Mouse (Mus musculus) neural tube, embryonic 11.5 days (tissue): ENCODE data around the gene Hnrnpll. TPM values are rescaled to one million over a fixed set of nuclear protein-coding genes. Genes with fewer than 3 reads are reported as not detected.

ENCODE experiments used
- ATAC-seq: fragments of 200-750 bp; cut with Nextera tagmentation; 2 replicates; pipeline ENCODE4 v1.8.0; 2017; ENCODE audit warnings: moderate number of reproducible peaks, mild to moderate bottlenecking, moderate TSS enrichment, moderate library complexity; ENCODE audit not compliant: insufficient read depth, low FRiP score, low TSS enrichment
- DNase-seq: peaks from one replicate; pipeline ENCODE4 v3.0.0-alpha.2; 2015; ENCODE audit warnings: low spot score
- H3K27ac ChIP-seq: fragments of 300-500 bp; sonication (generic); 2 replicates; pipeline ENCODE4 v1.5.1; 2014; ENCODE audit warnings: low read depth, mild to moderate bottlenecking, low read length
- H3K27me3 ChIP-seq: fragments of 300-500 bp; sonication (generic); 2 replicates; pipeline ENCODE4 v1.6.1; 2014; ENCODE audit warnings: mild to moderate bottlenecking, low read length, mixed read lengths; ENCODE audit not compliant: control insufficient read depth, insufficient read depth
- H3K36me3 ChIP-seq: fragments of 300-500 bp; sonication (generic); 2 replicates; pipeline ENCODE4 v1.6.1; 2014; ENCODE audit warnings: mild to moderate bottlenecking, low read length, moderate library complexity, mixed read lengths; ENCODE audit not compliant: control insufficient read depth, insufficient read depth
- H3K4me1 ChIP-seq: fragments of 300-500 bp; sonication (generic); 2 replicates; pipeline ENCODE4 v1.6.1; 2014; ENCODE audit warnings: low read length, mixed read lengths; ENCODE audit not compliant: control insufficient read depth, insufficient read depth
- H3K4me2 ChIP-seq: fragments of 300-500 bp; sonication (generic); 2 replicates; pipeline ENCODE4 v1.6.1; 2014; ENCODE audit warnings: low read depth, mild to moderate bottlenecking, moderate library complexity
- H3K4me3 ChIP-seq: fragments of 300-500 bp; sonication (generic); 2 replicates; pipeline ENCODE4 v1.5.1; 2014; ENCODE audit warnings: low read depth, low read length
- H3K9ac ChIP-seq: fragments of 300-500 bp; sonication (generic); 2 replicates; pipeline ENCODE4 v1.6.1; 2014; ENCODE audit warnings: mild to moderate bottlenecking, low read length
- H3K9me3 ChIP-seq: fragments of 300-500 bp; sonication (generic); 2 replicates; pipeline ENCODE4 v1.6.1; 2016; ENCODE audit warnings: low read length; ENCODE audit not compliant: control insufficient read depth
- WGBS: fragments of 180-500 bp; shearing (Covaris S2); extraction: QIAGEN DNeasy Blood & Tissue Kit; methylation state at CpG from one replicate; pipeline ENCODE4 v1.1.7; 2014; 5-methylcytosine and 5-hydroxymethylcytosine counted together
- polyA plus RNA-seq: library from polyadenylated mRNA; unstranded; fragments of >200 nt; fragmentation: Nextera tagmentation; extraction: Ambion mirVana; gene quantifications from 2 replicates; pipeline ENCODE4 v1.2.1, GENCODE M21; 2014

Hnrnpll gene
- polyA plus RNA-seq, 1 experiment from 2014 or later = 117 TPM

DNA sequence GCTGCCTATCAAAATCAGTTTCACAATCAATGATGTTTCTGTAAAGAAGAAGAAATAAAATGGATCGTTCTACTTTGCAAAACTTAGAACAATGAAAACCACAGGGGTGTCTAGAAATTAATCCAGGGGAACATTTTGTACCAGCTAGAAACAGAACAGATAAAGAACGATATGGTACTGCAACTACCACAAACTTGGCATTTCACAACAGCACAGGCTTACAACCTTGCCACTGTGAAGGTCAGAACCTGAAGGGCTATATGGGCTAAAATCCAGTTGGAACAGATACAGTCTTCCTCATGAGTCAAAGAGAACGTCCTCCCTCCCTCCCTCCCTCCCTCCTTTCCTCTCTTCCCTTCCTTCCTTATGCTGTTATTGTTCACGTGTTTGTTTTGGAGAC is 28.4 kb upstream of the Hnrnpll start:
- no peaks in the 10 kb centered on the region for H3K9me3 ChIP-seq
- no peak for DNase-seq
- no peaks in the 10 kb centered on the region for H3K4me1 ChIP-seq
- H3K36me3 ChIP-seq = no peaks in the 10 kb centered on the region
- H3K27me3 ChIP-seq = no peaks in the 10 kb centered on the region
- H3K4me2 ChIP-seq = no peak overlapping the region
- 84% methylated on average over 4 of the region's 4 CpGs for WGBS
- H3K4me3 ChIP-seq = no peak overlapping the region
- H3K9ac ChIP-seq = no peak overlapping the region
- no peak overlapping the region for H3K27ac ChIP-seq
- ATAC-seq = no peak

DNA sequence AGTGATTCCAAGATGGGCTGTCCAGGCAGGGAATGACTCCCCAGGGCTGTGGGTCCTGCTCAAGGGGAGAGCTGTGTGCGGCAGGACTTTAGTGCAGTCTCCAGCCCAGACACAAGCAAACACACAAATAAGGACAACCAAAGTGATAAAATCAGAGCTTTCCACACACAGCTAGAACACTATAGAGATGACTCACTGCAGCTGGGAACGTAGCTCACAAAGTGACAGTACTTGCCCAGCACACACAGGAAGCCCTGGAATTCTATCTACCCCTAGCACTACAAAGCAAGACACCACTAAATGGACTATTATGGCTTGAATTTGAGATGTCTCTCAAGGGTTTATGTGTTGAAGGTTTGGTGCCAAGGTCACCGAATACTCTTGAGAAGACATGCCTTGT is 26.0 kb upstream of the Hnrnpll start:
- no peaks in the 10 kb centered on the region for H3K9me3 ChIP-seq

DNA sequence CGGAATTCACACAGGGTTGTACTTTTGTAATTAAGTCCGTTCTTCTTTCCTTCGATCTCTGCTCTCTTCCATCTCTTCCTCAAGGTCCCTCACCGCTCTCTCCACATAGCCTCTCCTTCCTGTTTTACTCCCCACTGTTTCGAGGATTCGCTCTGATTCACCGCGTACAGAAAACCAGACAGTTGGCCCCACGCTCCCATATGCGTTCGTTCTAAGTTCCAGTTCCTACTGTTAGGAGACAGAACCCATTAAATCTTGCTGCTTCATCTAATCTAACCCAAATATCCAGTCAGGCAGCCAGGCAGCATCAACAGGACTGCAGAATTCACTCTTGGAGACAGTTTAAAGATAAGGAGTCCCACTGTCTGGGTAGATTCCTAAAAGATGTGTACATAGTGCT is 24.5 kb upstream of the Hnrnpll start:
- H3K36me3 ChIP-seq = no peaks in the 10 kb centered on the region
- no peaks in the 10 kb centered on the region for H3K27me3 ChIP-seq
- 93% methylated on average over 11 of the region's 11 CpGs for WGBS
- no peaks in the 10 kb centered on the region for H3K9me3 ChIP-seq
- no peak overlapping the region for H3K9ac ChIP-seq
- no peaks in the 10 kb centered on the region for H3K4me1 ChIP-seq
- DNase-seq (no peak), ATAC-seq (no peak)
- no peak overlapping the region for H3K4me2 ChIP-seq
- H3K4me3 ChIP-seq = no peak overlapping the region
- H3K27ac ChIP-seq = no peak overlapping the region

More for the DNA sequence above, 26.0 kb upstream of the Hnrnpll start:
- Histone ChIP-seq H3K4me1 (no peaks in the 10 kb centered on the region), H3K36me3 (no peaks in the 10 kb centered on the region), H3K9ac (no peak overlapping the region), H3K27me3 (no peaks in the 10 kb centered on the region), H3K27ac (no peak overlapping the region), H3K4me3 (no peak overlapping the region), H3K4me2 (no peak overlapping the region)
- ATAC-seq = no peak
- WGBS = 88% methylated on average over 3 of the region's 3 CpGs
- no peak for DNase-seq

DNA sequence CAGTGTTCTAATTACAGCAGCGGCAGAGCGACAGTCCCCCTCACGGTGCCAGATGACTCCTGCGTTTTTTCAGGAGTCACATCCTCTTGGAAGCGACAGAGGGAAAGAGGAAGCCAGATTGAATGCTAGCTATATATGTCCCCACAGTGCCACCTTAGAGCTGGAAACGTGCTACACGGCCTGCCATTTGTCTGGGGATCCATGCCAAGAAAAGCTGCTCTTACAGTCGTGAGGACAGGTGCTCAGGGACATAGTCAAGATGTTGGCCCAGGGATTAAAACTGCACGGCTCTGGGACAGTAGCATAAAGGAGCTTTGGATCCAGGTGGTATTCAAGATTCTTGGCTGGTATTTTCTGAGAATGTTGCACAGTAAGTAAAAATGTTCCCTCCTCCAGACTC is 22.3 kb upstream of the Hnrnpll start:
- Histone ChIP-seq H3K4me2 (no peak overlapping the region), H3K4me3 (no peak overlapping the region), H3K4me1 (no peaks in the 10 kb centered on the region), H3K27me3 (no peaks in the 10 kb centered on the region), H3K9me3 (no peaks in the 10 kb centered on the region), H3K9ac (no peak overlapping the region), H3K27ac (no peak overlapping the region), H3K36me3 (no peaks in the 10 kb centered on the region)
- WGBS = 86% methylated on average over 9 of the region's 9 CpGs
- ATAC-seq (no peak), DNase-seq (no peak)

DNA sequence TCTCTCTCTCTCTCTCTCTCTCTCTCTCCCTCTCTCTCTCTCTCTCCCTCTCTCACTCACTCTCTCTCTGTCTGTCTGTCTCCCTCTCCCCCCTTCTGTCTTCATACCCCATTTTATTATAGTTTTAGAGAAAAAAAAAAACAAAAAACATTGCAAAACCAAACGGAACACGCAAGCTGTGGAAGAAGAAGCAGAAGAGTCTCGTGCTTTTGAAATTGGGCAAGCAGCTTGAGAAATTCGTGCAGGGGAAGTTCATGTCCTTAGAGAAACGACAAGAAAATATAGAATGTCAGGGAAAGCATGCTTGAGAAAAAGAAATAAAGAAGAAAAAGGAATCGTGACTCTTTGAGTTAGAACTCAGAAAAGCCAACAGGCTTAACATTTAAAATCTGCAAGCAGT is 21.1 kb upstream of the Hnrnpll start:
- ATAC-seq (no peak), DNase-seq (no peak)
- Histone ChIP-seq H3K27me3 (no peaks in the 10 kb centered on the region), H3K27ac (no peak overlapping the region), H3K9me3 (no peaks in the 10 kb centered on the region), H3K4me2 (no peak overlapping the region), H3K4me3 (no peak overlapping the region), H3K4me1 (no peaks in the 10 kb centered on the region), H3K9ac (no peak overlapping the region), H3K36me3 (no peaks in the 10 kb centered on the region)
- 73% methylated on average over 6 of the region's 6 CpGs for WGBS

DNA sequence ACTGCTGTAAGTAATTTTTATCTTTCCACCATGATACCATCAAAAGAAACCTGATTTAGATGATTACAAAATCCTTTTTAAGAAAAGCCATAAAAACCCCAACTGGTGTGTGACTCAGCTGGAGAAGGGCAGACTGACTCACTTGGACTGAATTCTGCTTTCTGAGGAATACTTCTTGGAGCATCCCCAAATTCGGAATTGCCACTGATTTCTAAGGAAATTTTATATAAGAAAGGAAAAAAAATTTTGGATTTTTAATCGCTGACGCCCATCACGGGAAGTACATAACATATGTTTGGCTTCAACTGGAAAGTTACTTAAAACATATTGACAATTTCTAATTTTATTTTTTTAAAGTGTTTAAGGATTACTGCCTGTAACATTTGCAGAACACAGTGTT is 16.6 kb upstream of the Hnrnpll start:
- ATAC-seq (no peak), DNase-seq (no peak)
- H3K4me1 ChIP-seq = no peaks in the 10 kb centered on the region
- H3K27ac ChIP-seq = no peak overlapping the region
- 90% methylated on average over 4 of the region's 4 CpGs for whole genome bisulfite sequencing
- no peak overlapping the region for H3K4me3 ChIP-seq
- no peak overlapping the region for H3K4me2 ChIP-seq
- H3K9ac ChIP-seq = no peak overlapping the region
- H3K27me3 ChIP-seq = no peaks in the 10 kb centered on the region
- H3K9me3 ChIP-seq = no peaks in the 10 kb centered on the region
- no peaks in the 10 kb centered on the region for H3K36me3 ChIP-seq

DNA sequence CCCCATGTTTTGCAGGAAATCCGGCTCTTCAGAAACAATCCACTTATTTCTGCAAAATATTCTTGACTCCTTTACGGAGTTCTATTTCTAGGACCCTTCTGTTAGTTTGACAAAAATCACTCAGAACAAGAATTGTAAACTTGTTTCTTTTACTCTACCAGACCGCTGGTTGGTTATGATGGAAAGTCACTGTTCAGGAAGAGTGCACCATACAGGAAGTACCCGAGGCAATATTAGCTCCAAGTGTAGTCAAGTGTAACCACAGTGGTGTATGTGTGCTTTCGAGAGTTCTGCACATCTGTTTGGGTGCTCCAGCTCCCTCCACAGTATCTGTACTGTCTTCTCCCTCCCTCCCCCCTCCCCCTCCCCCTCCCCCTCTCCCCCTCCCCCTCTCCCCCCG is 5.1 kb upstream of the Hnrnpll start:
- Histone ChIP-seq H3K4me1 (no peaks in the 10 kb centered on the region), H3K9me3 (no peaks in the 10 kb centered on the region), H3K9ac (no peak overlapping the region), H3K36me3 (no peaks in the 10 kb centered on the region), H3K4me2 (no peak overlapping the region), H3K27ac (no peak overlapping the region), H3K4me3 (no peak overlapping the region), H3K27me3 (no peaks in the 10 kb centered on the region)
- no peak for DNase-seq
- WGBS = 87% methylated on average over 5 of the region's 6 CpGs
- ATAC-seq = no peak

DNA sequence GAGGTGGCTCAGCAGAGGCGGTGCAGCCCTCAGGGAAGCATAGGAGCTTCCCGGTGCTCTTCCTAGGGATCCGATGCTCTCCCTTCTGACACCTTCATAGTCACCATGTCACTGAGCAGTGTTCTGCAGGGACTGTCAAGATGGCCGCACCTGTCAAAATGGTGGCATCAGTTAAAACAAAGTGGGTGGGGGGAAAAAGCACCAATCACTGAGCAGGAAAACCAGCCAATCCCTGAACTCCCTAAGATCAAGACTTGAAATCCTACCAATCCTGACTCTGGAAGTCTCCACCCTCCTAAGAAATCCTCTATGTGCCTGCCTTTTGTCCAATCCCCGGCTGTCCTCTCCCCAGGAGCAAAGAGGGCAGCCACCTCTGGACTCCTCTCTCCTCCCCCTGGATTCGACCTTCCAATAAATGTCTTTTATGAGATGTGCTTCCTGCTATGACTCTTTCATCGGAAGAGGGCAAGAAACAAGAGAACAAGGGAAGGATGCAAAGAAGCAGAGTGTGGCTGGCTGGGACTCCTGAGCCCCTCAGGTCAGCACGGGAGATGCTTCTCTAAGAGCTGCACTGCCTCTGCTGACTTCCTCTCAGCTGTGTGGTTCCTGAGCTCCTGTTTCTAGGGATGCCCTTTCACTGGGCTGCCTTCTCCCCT is 1.8 kb upstream of the Hnrnpll start:
- WGBS = 73% methylated on average over 8 of the region's 8 CpGs

DNA sequence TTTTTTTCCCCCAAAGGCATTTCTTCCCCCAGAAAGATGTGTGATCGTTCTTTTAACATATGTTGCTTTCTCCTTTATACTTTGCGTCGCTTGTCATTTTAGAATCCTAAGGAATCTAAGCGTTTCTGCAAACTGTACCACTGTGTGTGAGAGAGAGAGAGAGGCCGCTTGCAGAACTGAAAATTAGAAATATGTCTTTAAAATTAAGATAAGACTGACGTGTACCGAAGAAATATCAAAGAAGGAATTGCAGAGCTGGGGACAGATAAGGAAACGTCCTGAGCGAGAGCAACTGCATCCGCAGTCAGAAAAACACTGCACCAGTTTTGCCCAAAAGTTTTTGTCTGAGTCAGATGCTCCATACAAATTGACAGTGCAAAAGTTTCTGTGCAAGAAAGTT is 1.3 kb upstream of the Hnrnpll start:
- no peak overlapping the region for H3K27ac ChIP-seq
- no peak overlapping the region for H3K9ac ChIP-seq
- no peaks in the 10 kb centered on the region for H3K9me3 ChIP-seq
- no peaks in the 10 kb centered on the region for H3K36me3 ChIP-seq
- H3K27me3 ChIP-seq = no peaks in the 10 kb centered on the region
- peaks cover 7% of the 10 kb centered on the region; the same call in 1 of the 2 replicates for H3K4me1 ChIP-seq
- no peak overlapping the region for H3K4me2 ChIP-seq
- DNase-seq (no peak), ATAC-seq (no peak)
- WGBS = 88% methylated on average over 10 of the region's 10 CpGs
- no peak overlapping the region for H3K4me3 ChIP-seq

More for the DNA sequence above, 1.8 kb upstream of the Hnrnpll start:
- Histone ChIP-seq H3K4me3 (no peak overlapping the region), H3K27ac (no peak overlapping the region), H3K9ac (no peak overlapping the region), H3K9me3 (no peaks in the 10 kb centered on the region), H3K36me3 (no peaks in the 10 kb centered on the region), H3K27me3 (no peaks in the 10 kb centered on the region), H3K4me2 (no peak overlapping the region), H3K4me1 (peaks cover 7% of the 10 kb centered on the region; the same call in 1 of the 2 replicates)
- ATAC-seq = no peak
- no peak for DNase-seq
